Mouse (Mus musculus) granulocyte monocyte progenitor cell, adult 5-6 weeks (primary cell): ENCODE results near the gene Wdr3. TPM values are rescaled to one million over a fixed set of nuclear protein-coding genes. Genes with fewer than 3 reads are reported as not detected.

Experiments
- ATAC-seq: replicated peaks from 2 replicates; pipeline ENCODE4 v1.8.0; 2016; ENCODE audit warnings: mild to moderate bottlenecking, moderate TSS enrichment, inconsistent platforms; ENCODE audit not compliant: poor library complexity, severe bottlenecking
- total RNA-seq, 2 experiments: library from RNA; stranded (forward) in 1 of 2; stranded (reverse) in 1 of 2; fragments of 200-712, 200-1000 nt in 1 of 2; fragments of >200 nt in 1 of 2; fragmentation: Nextera tagmentation in 1 of 2; gene quantifications; 2 replicates each; pipeline ENCODE4 v1.2.3; 2014 to 2017

Gene Wdr3
- total RNA-seq (2014; fragmentation: Nextera tagmentation), result 50.0 and 60.4 TPM in 2 replicates
- total RNA-seq (2017), result 134 and 140 TPM in 2 replicates

- peak; percentile 91 for ATAC-seq
Measured at GRCm38 (mm10) chr3:100162315-100163105, at the start of gene Wdr3, which contains the start of gene Gdap2. Gene Wdr3 (minus strand): TSS chr3:100162407. Gene Gdap2 (plus strand): TSS chr3:100162381.

GRCm38 (mm10) chr3:100206973-100207372 lies 44.8 kb upstream of the Wdr3 start:
- no peak for ATAC-seq

GRCm38 (mm10) chr3:100201554-100201953 lies 39.3 kb upstream of the Wdr3 start:
- no peak for ATAC-seq

- no peak for ATAC-seq
Measured at GRCm38 (mm10) chr3:100194210-100194609, 32.0 kb upstream of the Wdr3 start.

GRCm38 (mm10) chr3:100189861-100190260 lies 27.7 kb upstream of the Wdr3 start:
- no peak for ATAC-seq

- peak; percentile 67 for ATAC-seq
Measured at GRCm38 (mm10) chr3:100189444-100189843, 27.2 kb upstream of the Wdr3 start.

GRCm38 (mm10) chr3:100180471-100180870 lies 18.3 kb upstream of the Wdr3 start:
- ATAC-seq, result no peak

GRCm38 (mm10) chr3:100176031-100176430 lies 13.8 kb upstream of the Wdr3 start:
- peak; percentile 91 for ATAC-seq

- ATAC-seq, result no peak
Measured at GRCm38 (mm10) chr3:100164991-100165390, 2.8 kb upstream of the Wdr3 start.

- ATAC-seq, result no peak
Measured at GRCm38 (mm10) chr3:100163556-100163955, 1.3 kb upstream of the Wdr3 start.

GRCm38 (mm10) chr3:100161665-100162314 lies 417 bp downstream of the Wdr3 start:
- ATAC-seq, result no peak

GRCm38 (mm10) chr3:100160682-100161445 lies 1.3 kb downstream of the Wdr3 start:
- ATAC-seq, result peak; percentile 31

- no peak for ATAC-seq
Measured at GRCm38 (mm10) chr3:100122445-100122844, 39.8 kb downstream of the Wdr3 start.

GRCm38 (mm10) chr3:100121961-100122360 lies 40.2 kb downstream of the Wdr3 start:
- no peak for ATAC-seq

GRCm38 (mm10) chr3:100118681-100119080 lies 43.5 kb downstream of the Wdr3 start:
- no peak for ATAC-seq

- no peak for ATAC-seq
Measured at GRCm38 (mm10) chr3:100106736-100107135, 55.5 kb downstream of the Wdr3 start.

GRCm38 (mm10) chr3:100102386-100103092 lies 59.7 kb downstream of the Wdr3 start:
- no peak for ATAC-seq
